Mouse (Mus musculus) cerebellum, postnatal 25 days (tissue): ENCODE measurements around the gene Hist1h4d.
"Not testable (repeated sequence)": the region's sequence is repeated elsewhere in the genome, so short reads cannot be mapped to it uniquely, and the experiment has no call there.

Source experiments
- DNase-seq, 2 experiments: peaks; one replicate each; pipeline ENCODE4 v3.0.0; 2021; ENCODE audit warnings: mixed read lengths in 2 of 2

Gene Hist1h4d

DNA sequence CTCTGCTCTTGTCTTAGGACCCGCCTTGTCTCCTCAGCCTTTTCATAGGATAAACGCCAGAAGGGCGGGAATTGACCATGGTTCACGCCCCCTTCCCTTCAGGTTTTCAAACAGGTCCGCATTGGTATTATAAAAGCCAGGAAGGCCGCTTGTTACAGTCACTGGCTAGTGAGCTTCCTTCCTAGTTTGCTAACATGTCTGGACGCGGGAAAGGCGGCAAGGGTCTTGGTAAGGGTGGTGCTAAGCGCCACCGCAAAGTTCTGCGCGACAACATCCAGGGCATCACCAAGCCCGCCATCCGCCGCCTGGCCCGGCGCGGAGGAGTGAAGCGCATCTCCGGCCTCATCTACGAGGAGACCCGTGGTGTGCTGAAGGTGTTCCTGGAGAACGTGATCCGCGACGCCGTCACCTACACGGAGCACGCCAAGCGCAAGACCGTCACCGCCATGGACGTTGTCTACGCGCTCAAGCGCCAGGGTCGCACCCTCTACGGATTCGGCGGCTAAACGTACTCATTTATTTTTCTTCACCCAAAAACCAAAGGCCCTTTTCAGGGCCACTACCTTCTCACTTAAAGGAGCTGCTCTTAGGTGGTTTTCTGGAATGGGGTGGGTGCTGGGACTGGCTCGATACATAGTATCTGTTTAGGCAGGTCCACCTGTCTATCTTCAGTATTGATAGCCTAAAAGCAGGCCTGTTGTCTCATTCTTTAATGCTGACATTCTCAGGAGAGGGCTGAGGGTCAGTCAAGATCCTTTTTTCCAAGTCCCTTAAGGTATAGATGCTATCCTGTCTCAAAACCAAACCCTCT lies at the start of gene Hist1h4d:
Hist1h4d (plus strand) TSS at position 191 of the 811 bp plus-strand sequence.
- peak; percentile 93 for DNase-seq

DNA sequence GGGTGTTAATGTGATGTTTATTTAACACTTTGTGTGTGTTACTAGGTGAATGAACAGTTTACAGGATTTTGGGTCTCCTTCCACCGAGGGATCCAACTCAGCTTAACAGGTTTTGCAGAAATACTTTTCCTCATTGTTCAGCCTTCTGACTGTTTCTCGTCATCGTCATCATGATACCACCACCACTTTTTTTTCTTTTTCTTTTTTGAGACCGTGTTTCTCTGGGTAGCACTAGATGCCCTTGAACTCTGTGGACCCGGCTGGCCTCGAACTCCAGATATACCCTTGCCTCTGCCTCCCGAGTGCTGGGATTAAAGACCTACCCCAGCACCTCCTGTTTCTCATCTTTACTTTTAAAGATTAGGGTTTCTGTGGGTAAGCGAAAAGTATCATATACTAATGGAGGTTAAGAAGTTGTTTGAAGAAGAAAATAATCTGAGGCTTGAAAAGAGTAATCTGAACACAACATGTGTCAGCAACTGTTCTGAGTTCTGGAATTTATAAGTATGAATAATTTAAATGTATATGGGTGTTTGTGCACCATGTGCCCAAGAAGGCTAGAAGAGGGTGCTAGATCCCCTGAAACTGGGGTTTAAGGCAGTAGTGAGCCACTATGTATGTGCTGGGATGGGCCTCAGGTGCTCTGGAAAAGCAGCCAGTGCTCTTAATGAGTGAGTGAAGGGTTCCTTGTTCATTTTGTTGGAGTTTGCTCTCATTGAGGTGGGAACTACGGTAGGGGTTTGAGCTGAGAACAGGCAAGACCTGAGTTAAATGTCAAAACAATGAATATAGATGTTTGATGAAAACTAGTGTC lies 48.9 kb upstream of the Hist1h4d start:
- no peak for DNase-seq

DNA sequence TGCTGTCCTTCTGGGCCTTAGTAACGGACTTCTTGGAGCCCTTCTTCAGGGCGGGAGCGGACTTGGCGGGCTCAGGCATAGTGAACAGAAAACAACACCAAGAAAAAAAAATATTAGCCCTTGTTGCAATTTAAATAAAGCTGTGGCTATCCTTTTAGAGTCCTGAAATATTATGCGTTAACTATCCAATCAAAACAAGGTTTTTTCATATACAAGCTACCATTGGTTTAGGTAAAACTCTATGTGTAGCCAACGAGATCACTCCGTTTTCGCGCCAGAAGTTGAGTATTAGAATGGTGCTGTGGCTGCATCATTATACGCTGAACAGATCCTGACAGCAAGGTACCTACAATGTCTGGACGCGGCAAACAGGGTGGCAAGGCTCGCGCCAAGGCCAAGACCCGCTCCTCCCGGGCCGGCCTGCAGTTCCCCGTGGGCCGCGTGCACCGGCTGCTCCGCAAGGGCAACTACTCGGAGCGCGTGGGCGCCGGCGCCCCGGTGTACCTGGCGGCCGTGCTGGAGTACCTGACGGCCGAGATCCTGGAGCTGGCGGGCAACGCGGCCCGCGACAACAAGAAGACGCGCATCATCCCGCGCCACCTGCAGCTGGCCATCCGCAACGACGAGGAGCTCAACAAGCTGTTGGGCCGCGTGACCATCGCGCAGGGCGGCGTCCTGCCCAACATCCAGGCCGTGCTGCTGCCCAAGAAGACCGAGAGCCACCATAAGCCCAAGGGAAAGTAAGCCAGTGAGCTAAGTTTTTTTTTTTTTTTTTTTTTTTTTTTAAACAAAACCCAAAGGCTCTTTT lies 47.6 kb upstream of the Hist1h4d start, which contains the start of gene Hist1h2af:
Hist1h2af (plus strand) TSS at position 347 of the 808 bp plus-strand sequence.
- DNase-seq, result peak; percentile 66 to 75

DNA sequence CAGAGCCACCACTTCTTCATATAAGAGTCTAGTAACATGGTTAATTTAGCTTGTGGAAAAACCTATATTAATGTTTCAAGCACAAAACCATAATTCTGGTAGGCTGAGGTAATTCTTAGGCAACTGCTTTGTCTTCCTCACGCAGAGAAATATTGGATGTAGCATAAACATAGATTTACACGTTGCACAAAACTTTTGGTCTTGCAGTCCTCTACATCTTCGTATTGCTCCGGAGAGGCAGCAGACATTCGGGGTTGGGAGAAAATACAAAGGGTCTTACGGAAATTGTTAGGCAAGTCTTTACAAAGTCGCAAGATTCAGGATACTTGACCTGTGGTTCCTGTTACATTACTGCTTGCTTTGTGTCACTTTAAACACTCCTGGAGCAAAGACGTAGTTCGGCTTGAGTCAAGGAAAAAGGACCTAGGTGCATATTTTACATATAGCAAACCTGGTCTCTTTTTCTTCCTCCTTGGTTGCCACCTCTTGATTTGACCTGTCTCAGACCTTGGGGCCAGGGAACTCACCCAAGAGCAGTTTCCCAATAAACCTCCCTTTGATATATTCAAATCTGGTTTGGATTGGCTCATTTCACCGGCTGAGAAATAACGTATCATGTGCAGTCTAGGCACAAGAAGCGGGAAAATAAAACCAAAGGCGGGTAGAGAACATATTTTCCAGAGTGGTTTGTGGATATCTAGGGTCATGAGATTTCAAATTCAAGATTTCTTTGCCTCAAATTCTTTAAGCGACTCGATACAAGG lies 46.8 kb upstream of the Hist1h4d start:
- no peak for DNase-seq

DNA sequence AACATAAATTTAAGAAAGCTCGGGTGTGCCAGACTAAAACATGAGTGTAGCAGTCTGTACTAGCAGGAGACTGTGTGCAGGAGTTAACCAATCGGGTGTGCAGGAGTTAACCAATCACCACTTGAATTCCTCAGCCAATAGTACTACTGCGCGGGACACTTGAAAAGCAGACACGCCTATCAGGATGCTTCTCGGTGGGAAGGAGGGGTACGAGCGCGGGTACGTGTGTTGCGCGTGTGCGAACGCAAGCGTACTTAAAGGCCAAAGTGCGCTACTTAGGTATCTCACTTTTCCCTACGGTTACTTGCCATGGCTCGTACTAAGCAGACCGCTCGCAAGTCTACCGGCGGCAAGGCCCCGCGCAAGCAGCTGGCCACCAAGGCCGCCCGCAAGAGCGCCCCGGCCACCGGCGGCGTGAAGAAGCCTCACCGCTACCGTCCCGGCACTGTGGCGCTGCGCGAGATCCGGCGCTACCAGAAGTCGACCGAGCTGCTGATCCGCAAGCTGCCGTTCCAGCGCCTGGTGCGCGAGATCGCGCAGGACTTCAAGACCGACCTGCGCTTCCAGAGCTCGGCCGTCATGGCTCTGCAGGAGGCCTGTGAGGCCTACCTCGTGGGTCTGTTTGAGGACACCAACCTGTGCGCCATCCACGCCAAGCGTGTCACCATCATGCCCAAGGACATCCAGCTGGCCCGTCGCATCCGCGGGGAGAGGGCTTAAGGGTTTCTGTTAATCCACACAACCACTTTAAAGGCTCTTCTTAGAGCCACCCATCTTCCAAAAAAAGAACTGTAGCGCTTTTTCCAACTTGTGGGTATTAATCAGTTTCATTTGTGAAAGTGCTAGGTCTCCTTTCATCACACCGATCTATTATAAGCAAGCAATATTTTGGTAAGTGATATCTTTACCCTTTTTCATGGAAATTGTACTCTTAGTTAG lies 46.0 kb upstream of the Hist1h4d start, which contains the start of gene Hist1h3g:
Hist1h3g (plus strand) TSS at position 286 of the 939 bp plus-strand sequence.
- peak; percentile 80 to 89 for DNase-seq

DNA sequence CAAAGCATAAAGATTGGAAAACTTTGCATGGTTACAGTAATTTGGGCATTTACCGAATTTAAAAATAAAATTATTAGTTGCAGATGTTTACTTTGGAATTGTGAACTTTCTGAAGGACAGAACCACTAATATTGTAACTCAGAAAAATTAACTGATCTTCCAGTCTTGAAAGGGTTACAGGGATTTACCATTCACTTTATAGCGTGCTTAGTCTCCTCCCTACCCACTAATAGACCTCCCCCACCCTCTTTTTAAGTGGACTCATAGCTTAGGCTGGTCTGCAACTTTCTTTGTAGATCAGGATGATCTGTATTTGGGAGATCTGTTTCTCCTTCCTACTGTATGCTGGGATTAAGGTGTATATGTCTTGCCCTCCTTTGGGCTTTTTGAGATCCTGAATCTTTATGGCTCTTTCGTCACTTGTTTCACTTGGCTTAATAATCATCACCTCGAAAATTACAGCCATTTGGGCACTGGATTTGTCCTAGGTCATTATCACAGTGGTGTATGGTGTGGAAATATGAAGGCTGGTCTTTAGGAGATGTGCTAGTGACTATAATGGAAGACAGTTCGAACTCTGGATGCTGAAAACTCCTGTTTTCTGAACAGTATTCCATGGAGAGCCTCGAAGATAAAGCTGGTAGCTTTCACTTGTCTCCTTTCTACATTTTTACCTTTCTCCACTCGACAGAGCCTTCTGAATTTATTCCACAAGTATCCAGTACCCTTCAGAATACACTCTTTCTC lies 45.1 kb upstream of the Hist1h4d start:
- DNase-seq, result no peak

DNA sequence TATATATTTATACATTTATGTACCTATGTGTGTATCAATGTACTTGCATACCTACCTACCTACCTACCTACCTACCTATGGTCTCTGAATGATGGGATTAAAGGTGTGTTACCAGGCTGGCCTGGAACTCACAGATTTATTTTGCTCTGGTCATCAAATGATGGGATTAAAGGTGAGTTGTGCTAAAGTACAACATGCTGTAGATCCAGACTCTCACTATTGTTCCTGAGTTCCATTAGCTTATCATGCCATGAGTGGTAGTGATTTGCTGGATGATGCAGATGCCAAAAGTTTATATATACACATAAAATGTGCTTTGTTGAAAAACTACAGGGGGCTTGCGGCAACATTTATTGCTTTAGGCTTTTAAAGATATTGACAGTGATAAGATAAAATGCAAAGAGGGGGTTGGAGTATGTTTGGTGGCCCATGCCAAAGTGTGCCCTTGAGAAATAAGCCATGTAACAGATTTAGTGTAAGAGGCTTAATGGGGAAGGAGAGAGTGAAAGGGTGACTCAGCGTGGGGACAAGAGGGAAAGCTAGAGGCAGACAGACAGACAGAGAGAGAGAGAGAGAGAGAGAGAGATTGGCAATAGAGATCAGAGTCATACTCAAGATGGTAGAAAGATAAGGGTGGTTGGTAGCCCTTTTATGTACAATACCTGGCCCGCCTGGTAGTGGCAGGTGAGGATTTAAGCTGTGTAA lies 44.2 kb upstream of the Hist1h4d start:
- DNase-seq, result no peak

DNA sequence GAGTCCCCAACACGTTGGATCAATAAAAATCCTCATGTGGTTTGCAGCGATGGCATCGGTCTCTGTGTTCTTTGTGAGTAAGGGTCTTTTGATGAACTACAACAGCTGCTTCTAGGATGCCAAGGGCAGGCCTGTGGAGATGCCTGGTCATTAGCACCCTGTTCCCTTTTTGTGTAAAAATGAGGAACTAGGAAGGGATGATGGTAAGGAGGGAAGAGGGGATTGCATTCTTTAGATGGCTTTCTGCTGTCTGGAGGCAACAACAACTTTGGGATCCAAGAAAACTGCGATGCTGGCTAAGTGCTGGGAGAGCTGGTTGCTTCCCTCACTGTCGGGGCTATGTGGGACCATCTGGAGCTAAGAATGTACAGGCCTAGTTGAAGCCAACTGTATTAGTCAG lies 43.1 kb upstream of the Hist1h4d start:
- DNase-seq, result no peak

DNA sequence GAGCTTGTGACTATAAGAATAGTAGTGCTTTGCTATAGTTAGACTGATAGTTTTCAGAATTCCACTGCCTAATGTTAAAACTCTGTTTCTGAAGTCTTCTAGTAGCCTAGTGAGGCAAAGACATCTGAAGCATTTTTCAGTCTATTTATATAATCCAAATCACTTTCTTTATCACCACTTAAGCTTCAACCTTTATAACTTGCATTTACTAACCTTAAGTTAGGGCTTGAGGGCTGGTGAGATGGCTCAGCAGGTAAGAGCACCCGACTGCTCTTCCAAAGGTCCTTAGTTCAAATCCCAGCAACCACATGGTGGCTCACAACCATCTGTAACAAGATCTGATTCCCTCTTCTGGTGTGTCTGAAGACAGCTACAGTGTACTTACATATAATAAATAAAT lies 41.6 kb upstream of the Hist1h4d start:
- DNase-seq, result not testable (repeated sequence)

DNA sequence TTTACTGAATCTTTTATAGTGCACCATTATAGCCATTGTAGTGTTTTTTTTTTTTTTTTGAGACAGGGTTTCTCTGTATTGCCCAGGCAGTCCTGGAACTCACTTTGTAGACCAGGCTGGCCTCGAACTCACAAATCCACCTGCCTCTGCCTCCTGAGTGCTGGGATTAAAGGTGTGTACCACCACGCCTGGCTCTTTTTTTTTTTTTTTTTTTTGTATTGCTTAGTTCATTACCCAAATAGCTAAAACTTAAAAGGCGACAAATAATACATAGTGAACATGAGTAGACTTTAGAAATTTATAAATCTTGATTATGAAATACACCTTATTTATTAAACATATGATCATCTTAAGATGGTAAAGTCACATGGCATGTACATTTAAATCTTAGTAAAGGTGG lies 39.9 kb upstream of the Hist1h4d start:
- no peak for DNase-seq

DNA sequence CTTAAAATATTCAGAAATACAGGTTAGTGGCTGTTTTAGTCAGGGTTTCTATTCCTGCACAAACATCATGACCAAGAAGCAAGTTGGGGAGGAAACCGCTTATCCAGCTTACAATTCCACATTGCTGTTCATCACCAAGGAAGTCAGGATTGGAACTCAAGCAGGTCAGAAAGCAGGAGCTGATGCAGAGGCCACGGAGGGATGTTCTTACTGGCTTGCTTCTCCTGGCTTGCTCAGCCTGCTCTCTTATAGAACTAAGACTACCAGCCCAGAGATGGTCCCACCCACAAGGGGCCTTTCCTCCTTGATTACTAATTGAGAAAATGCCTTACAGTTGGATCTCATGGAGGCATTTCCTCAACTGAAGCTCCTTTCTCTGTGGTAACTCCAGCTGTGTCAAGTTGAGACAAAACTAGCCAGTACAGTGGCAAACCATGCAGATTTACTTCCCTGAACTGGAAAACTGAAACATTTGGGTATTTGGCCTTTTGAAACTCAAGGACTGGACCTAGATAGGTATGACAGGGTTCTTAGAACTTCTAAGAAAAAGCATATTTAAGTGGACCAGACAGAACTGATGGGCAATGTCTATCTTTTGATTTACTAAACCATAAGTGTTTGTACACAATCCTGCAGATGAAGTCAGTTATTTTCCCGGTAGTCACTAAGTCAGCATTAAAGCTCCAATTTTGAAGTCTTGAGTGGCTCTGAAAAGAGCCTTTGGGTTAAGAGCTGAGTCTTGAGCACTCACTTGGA lies 39.0 kb upstream of the Hist1h4d start:
- not testable (repeated sequence) for DNase-seq

DNA sequence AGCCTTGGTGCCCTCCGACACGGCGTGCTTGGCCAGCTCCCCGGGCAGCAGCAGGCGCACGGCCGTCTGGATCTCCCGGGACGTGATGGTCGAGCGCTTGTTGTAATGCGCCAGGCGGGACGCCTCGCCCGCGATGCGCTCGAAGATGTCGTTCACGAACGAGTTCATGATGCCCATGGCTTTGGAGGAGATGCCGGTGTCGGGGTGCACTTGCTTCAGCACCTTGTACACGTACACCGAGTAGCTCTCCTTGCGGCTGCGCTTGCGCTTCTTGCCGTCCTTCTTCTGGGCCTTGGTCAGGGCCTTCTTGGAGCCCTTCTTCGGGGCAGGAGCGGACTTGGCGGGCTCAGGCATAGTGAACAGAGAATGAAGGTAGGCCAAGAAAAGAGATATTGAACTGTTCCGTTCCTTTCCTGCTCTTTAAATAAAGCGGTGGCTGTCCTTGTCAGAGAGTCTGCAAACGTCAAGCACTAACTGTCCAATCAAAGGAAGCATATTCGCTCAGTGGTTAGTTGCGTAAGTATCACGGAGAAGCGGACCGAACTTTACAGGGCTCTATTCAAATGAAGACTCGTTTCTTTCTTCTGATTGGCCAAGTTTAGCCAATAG lies 38.3 kb upstream of the Hist1h4d start, which contains the start of gene Hist1h2bh:
Hist1h2bh (minus strand) TSS at position 394 of the 609 bp plus-strand sequence.
- DNase-seq, result peak; percentile 42 to 54

DNA sequence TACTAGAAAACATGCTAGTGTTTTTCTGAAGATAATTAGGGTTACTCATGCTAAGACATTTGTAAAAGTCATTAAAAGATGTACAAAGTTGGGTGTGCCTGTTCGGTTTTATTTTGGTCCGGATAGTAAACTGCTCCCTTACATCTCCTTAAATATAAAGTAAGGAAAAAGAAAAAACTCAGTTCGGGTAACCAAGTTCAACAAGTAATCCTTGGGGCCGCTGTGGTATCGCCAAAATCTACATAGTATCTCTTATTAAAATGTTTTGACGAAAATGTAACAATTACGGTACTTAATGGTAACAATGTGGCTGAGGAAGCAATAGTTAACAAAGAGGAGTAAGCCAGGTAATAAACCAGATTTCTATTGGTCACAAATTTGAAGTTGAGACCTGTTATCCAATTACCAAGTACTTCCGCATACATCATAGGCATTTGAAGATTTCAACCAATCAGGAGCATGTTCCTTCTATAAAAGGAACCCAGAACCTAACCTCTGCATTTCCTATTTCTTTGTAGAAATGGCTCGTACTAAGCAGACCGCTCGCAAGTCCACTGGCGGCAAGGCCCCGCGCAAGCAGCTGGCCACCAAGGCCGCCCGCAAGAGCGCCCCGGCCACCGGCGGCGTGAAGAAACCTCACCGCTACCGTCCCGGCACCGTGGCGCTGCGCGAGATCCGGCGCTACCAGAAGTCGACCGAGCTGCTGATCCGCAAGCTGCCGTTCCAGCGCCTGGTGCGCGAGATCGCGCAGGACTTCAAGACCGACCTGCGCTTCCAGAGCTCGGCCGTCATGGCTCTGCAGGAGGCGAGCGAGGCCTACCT lies 37.2 kb upstream of the Hist1h4d start, which contains the start of gene Hist1h3f:
Hist1h3f (plus strand) TSS at position 88 of the 822 bp plus-strand sequence.
- DNase-seq, result peak; percentile 69 to 78

DNA sequence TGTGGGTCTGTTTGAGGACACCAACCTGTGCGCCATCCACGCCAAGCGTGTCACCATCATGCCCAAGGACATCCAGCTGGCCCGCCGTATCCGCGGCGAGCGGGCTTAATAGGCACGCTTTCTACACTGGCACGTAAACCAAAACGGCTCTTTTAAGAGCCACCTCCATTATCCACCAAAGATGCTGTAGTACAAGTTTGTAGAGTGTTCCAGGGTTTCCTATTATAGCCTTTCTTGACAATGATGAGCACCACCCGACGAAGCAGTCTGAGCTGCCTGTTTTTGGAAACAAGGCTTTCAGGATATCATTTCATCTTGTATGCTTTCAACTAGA lies 36.6 kb upstream of the Hist1h4d start:
- DNase-seq, result peak; percentile 26 to 35

DNA sequence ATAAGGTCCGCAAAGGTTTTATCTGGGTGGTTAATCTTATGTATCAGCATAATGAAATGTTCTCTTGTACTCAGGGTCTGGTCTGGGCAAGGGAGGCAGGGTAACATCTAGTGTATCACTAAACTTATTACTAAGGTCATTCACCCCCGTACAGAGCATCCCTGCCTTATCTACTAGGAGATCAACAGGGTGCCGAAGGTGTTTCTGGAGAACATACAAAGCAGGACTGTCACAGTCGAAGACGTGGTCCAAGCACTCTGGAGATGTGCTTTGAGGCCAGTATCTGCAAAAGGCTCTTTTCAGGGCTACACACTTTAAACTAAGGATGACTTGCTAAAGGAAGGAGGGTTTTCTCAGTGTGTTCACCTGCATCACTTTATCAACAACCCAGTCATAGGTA lies 34.7 kb upstream of the Hist1h4d start:
- no peak for DNase-seq

DNA sequence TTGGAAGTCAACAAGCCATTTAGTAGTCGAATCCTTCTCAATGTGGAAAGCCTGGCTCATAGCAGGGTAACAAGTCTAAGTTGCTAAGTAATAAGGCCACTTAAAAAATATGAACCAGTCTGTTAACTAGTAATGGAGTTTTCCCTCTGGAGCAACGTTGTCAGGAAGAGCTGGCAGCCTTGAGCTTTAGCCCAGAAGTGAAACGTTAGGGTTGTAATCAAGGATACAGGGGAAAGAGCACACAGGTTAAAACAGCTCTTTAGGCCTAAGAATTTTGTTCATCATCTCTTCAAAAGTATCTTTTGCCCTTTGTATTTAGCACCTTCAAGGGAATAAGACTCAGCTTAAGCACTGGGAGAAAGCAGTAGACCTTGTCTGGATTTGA lies 30.6 kb upstream of the Hist1h4d start:
- DNase-seq, result no peak

DNA sequence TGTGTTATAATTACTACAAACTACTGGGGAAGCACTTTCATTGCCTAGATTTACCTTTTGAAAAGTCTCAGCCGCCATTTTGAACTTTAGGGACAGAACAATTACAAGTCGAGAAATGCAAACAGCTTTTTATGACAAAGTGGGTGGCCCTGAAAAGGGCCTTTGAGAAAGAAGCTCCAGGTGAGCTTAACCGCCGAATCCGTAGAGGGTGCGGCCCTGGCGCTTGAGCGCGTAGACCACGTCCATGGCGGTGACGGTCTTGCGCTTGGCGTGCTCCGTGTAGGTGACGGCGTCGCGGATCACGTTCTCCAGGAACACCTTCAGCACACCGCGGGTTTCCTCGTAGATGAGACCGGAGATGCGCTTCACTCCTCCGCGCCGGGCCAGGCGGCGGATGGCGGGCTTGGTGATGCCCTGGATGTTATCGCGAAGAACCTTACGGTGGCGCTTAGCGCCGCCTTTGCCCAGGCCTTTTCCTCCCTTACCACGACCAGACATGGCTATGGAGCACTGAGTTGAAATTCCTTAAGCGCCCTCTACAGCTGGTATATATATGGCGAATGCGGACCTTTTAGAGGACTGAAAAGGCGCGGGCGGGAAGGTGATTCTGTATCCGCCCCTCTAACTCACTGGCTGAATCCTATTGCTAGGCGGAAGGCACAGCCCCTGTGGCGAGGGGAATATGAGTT lies 30.1 kb upstream of the Hist1h4d start, which contains the start of gene Hist1h4f:
Hist1h4f (minus strand) TSS at position 503 of the 689 bp plus-strand sequence.
- peak; percentile 87 to 89 for DNase-seq
